Mouse (Mus musculus) CH12.LX (cell line): ENCODE results near the gene Greb1. TPM values are rescaled to one million over a fixed set of nuclear protein-coding genes. Genes with fewer than 3 reads are reported as not detected.

ENCODE experiments used
- DNase-seq: peaks from one replicate; pipeline ENCODE4 v3.0.0-alpha.2; 2013; ENCODE audit errors: extremely low read depth
- H3K27ac ChIP-seq: 2 replicates; pipeline ENCODE4 v1.5.1; 2012; ENCODE audit warnings: low read depth, mild to moderate bottlenecking, control low read depth, moderate library complexity; ENCODE audit not compliant: insufficient read depth
- H3K27me3 ChIP-seq: replicated peaks from 2 replicates; pipeline ENCODE3; 2012; ENCODE audit warnings: inconsistent platforms
- H3K36me3 ChIP-seq, 2 experiments: replicated peaks in 1 of 2; 2 replicates each; pipeline versions ENCODE3 to v1.6.1; 2012; ENCODE audit warnings: inconsistent platforms in 1 of 2, low read length in 1 of 2, mild to moderate bottlenecking in 1 of 2, mixed read lengths in 1 of 2, moderate library complexity in 1 of 2; ENCODE audit not compliant: control insufficient read depth in 1 of 2, insufficient read depth in 1 of 2
- H3K4me1 ChIP-seq, 2 experiments: 2 replicates each; pipeline ENCODE4 v1.6.1; 2012; ENCODE audit warnings: inconsistent platforms in 1 of 2, moderate library complexity in 1 of 2; ENCODE audit not compliant: insufficient read depth in 2 of 2, control insufficient read depth in 1 of 2
- H3K4me2 ChIP-seq: 2 replicates; pipeline ENCODE4 v1.6.1; 2012; ENCODE audit warnings: low read depth, mild to moderate bottlenecking, control low read depth; ENCODE audit not compliant: poor library complexity, insufficient read depth, severe bottlenecking
- H3K4me3 ChIP-seq, 3 experiments: fragments of 150-350 bp in 1 of 3; sonication (generic) in 1 of 3; replicated peaks in 1 of 3; 2 replicates each; pipeline versions ENCODE3 to v1.5.1; 2011 to 2012; ENCODE audit warnings: low read depth in 2 of 3, low read length in 2 of 3, mild to moderate bottlenecking in 2 of 3, moderate library complexity in 2 of 3, control low read depth in 1 of 3, improper control_type of control experiment in 1 of 3, inconsistent platforms in 1 of 3, mixed read lengths in 1 of 3; ENCODE audit not compliant: poor library complexity in 1 of 3
- H3K79me2 ChIP-seq: replicated peaks from 2 replicates; pipeline ENCODE4 v1.6.1; 2012; ENCODE audit warnings: mild to moderate bottlenecking, moderate library complexity; ENCODE audit not compliant: control insufficient read depth, poor library complexity, insufficient read depth, severe bottlenecking; ENCODE audit errors: extremely low read depth
- H3K9ac ChIP-seq: 2 replicates; pipeline ENCODE4 v1.6.1; 2012; ENCODE audit warnings: low read depth, mild to moderate bottlenecking, control low read depth, moderate library complexity; ENCODE audit not compliant: insufficient read depth
- H3K9me3 ChIP-seq: replicated peaks from 2 replicates; pipeline ENCODE3; 2012; ENCODE audit warnings: low read length, inconsistent platforms, mixed read lengths
- CHD2 ChIP-seq: IDR thresholded peaks from 2 replicates; pipeline ENCODE4 v1.6.1; 2011; ENCODE audit warnings: low read length, improper control_type of control experiment
- CTCF ChIP-seq, 2 experiments: IDR thresholded peaks in 1 of 2; conservative IDR thresholded peaks in 1 of 2; 2 replicates each; pipeline ENCODE4 v1.5.1; 2011 to 2012; ENCODE audit warnings: low read depth in 2 of 2, low read length in 2 of 2, improper control_type of control experiment in 1 of 2, inconsistent platforms in 1 of 2, mild to moderate bottlenecking in 1 of 2, moderate library complexity in 1 of 2
- E2F4 ChIP-seq: IDR thresholded peaks from 2 replicates; pipeline ENCODE4 v1.6.1; 2011; ENCODE audit warnings: low read depth, low read length, improper control_type of control experiment; ENCODE audit not compliant: insufficient replicate concordance
- ELF1 ChIP-seq: IDR thresholded peaks from 2 replicates; pipeline ENCODE4 v1.6.1; 2014; ENCODE audit warnings: low read depth, mild to moderate bottlenecking, inconsistent platforms, low read length, improper control_type of control experiment
- EP300 ChIP-seq: IDR thresholded peaks from 2 replicates; pipeline ENCODE4 v1.6.1; 2011; ENCODE audit warnings: low read length, improper control_type of control experiment
- JUN ChIP-seq: IDR thresholded peaks from 2 replicates; pipeline ENCODE4 v1.6.1; 2011; ENCODE audit warnings: low read depth, mild to moderate bottlenecking, low read length, improper control_type of control experiment, moderate library complexity; ENCODE audit not compliant: insufficient read depth
- MAFK ChIP-seq: IDR thresholded peaks from 2 replicates; pipeline ENCODE4 v1.6.1; 2011; ENCODE audit warnings: low read length, improper control_type of control experiment; ENCODE audit not compliant: insufficient replicate concordance
- MXI1 ChIP-seq: IDR thresholded peaks from 2 replicates; pipeline ENCODE4 v1.6.1; 2011; ENCODE audit warnings: mild to moderate bottlenecking, low read depth, low read length, improper control_type of control experiment
- NELFE ChIP-seq: IDR thresholded peaks from 2 replicates; pipeline ENCODE4 v1.6.1; 2011; ENCODE audit warnings: low read depth, low read length, improper control_type of control experiment
- NRF1 ChIP-seq: IDR thresholded peaks from 2 replicates; pipeline ENCODE4 v1.6.1; 2014; ENCODE audit warnings: low read depth, mild to moderate bottlenecking, inconsistent platforms, low read length, improper control_type of control experiment, moderate library complexity
- RAD21 ChIP-seq: IDR thresholded peaks from 2 replicates; pipeline ENCODE4 v1.6.1; 2011; ENCODE audit warnings: low read depth, mild to moderate bottlenecking, low read length, improper control_type of control experiment, moderate library complexity
- SIN3A ChIP-seq: IDR thresholded peaks from 2 replicates; pipeline ENCODE4 v1.6.1; 2012; ENCODE audit warnings: low read length, improper control_type of control experiment, inconsistent platforms
- SMC3 ChIP-seq: IDR thresholded peaks from 2 replicates; pipeline ENCODE4 v1.6.1; 2011; ENCODE audit warnings: low read depth, low read length, improper control_type of control experiment
- UBTF ChIP-seq: IDR thresholded peaks from 2 replicates; pipeline ENCODE4 v1.6.1; 2012; ENCODE audit warnings: low read depth, mild to moderate bottlenecking, inconsistent platforms, low read length, improper control_type of control experiment, moderate library complexity
- USF1 ChIP-seq: IDR thresholded peaks from 2 replicates; pipeline ENCODE4 v1.6.1; 2014; ENCODE audit warnings: low read depth, mild to moderate bottlenecking, inconsistent platforms, low read length, improper control_type of control experiment
- ZC3H11A ChIP-seq: IDR thresholded peaks from 2 replicates; pipeline ENCODE4 v1.6.1; 2012; ENCODE audit warnings: low read depth, mild to moderate bottlenecking, inconsistent platforms, low read length, improper control_type of control experiment
- ZMIZ1 ChIP-seq: IDR thresholded peaks from 2 replicates; pipeline ENCODE4 v1.6.1; 2012; ENCODE audit warnings: low read depth, mild to moderate bottlenecking, inconsistent platforms, low read length, improper control_type of control experiment
- dilution Hi-C: fragments of 300-500 bp; cut with MboI; formaldehyde crosslinking; loops from 2 replicates; pipeline ENCODE4 v1.14.3; 2020; ENCODE audit warnings: low sequenced_read_pairs; ENCODE audit not compliant: extremely low pct_unique_long_range_greater_than_20kb, extremely low pct_ligation_motif_present
- in situ Hi-C: fragments of 300-500 bp; cut with MboI; formaldehyde crosslinking; loops from 3 replicates; pipeline ENCODE4 v1.14.3; 2019; ENCODE audit warnings: low sequenced_read_pairs, low pct_ligation_motif_present, low pct_unique_long_range_greater_than_20kb, mixed read lengths
- polyA plus RNA-seq: library from polyadenylated mRNA; unstranded; fragments of >175 nt; gene quantifications from 2 replicates; pipeline ENCODE4 v1.2.1, GENCODE M21; 2012; ENCODE audit warnings: low read depth; ENCODE audit not compliant: insufficient read length
- total RNA-seq, 2 experiments: library from RNA; depleted of rRNA; stranded (reverse); fragments of 300-350 nt in 1 of 2; fragments of >200 nt in 1 of 2; gene quantifications; 2 replicates each; pipeline ENCODE4 v1.2.3; 2012 to 2014

Greb1 gene
- total and polyA plus RNA-seq, 3 experiments = not detected

DNA sequence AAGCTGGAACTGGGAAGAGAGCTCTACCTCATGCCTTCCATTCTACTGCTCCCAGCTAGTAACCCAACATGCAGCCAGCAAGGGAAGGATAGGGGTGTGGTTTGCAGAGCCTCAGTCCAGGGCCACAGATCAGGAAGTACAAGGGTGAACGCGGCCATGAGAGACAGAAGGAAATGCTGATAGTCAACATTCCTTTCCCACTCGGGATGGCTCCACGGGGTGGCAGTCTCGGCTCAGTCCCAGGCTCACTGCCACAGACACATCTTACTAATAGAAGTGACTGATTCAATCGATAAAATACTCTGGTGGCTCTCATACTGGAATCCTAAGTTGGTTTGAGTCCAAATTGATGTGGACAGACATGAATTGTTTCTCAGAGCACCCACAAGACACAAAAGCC is 27.8 kb upstream of the Greb1 start:
- DNase-seq = no peak
- H3K36me3 ChIP-seq = peaks cover 12 to 36% of the 10 kb centered on the region in 2 experiments
- no peaks in the 10 kb centered on the region for H3K79me2 ChIP-seq
- H3K9me3 ChIP-seq = no peaks in the 10 kb centered on the region
- peaks cover 0 to 21% of the 10 kb centered on the region in 2 experiments; a peak in 3 of 4 replicates for H3K4me1 ChIP-seq
- no peak overlapping the region for H3K9ac ChIP-seq
- no peak overlapping the region for H3K27ac ChIP-seq
- dilution Hi-C loops (no loop called here), in situ Hi-C loops (no loop called here)
- no peak overlapping the region for H3K4me3 ChIP-seq
- no peaks in the 10 kb centered on the region for H3K27me3 ChIP-seq
- TF ChIP-seq JUN (no peak), CTCF (conservative IDR thresholded peaks at IDR 0.05 in 1 of 2, IDR thresholded peaks at IDR 0.05 in 1 of 2; ENCODE audit: low read depth in 2 of 2, low read length in 2 of 2) (peak in 1 of 2 experiments; percentile 54; a peak in 2 of 4 replicates), ELF1 (peak; percentile 38; the same call in 1 of the 2 replicates), SIN3A (no peak), ZC3H11A (no peak), RAD21 (peak; percentile 57), USF1 (no peak), SMC3 (peak; percentile 53)
- no peak overlapping the region for H3K4me2 ChIP-seq

DNA sequence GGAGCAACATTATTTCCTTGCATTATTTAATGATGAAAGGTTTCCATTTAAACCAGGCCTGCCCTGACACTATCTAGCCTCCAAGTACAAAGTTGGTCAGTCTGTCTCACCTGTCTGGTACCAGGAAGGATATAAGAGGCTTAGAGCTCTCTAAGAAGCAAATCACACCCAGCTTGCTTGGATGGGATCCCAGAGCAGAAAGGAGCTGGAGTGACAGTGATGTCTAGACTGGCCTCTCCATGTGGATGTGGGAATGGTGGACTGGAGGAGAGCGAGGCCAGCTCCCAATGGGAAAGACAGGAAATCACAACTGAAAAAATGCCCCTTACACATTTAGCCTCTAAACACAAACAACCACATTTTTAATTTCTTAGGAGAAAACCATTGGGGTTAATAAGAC is 23.0 kb upstream of the Greb1 start:
- no peak overlapping the region for H3K9ac ChIP-seq
- H3K4me2 ChIP-seq = no peak overlapping the region
- H3K27me3 ChIP-seq = no peaks in the 10 kb centered on the region
- H3K79me2 ChIP-seq = no peaks in the 10 kb centered on the region
- peaks cover 27 to 81% of the 10 kb centered on the region in 2 experiments for H3K36me3 ChIP-seq
- in situ Hi-C loops (loop anchor here (25.0 kb wide), 1 partner anchor 439 kb away; the partner anchor contains the start of gene Pdia6), dilution Hi-C loops (no loop called here)
- TF ChIP-seq CHD2 = no peak
- no peak for TF ChIP-seq MAFK
- TF ChIP-seq CTCF (conservative IDR thresholded peaks at IDR 0.05 in 1 of 2, IDR thresholded peaks at IDR 0.05 in 1 of 2; ENCODE audit: low read depth in 2 of 2, low read length in 2 of 2) = no peak
- TF ChIP-seq ZC3H11A = no peak
- TF ChIP-seq NELFE = no peak
- no peak for TF ChIP-seq UBTF
- TF ChIP-seq MXI1 = no peak
- no peak for TF ChIP-seq ZMIZ1
- no peak for TF ChIP-seq SIN3A
- no peak for TF ChIP-seq ELF1
- TF ChIP-seq E2F4 = no peak
- no peak for TF ChIP-seq RAD21
- no peak for TF ChIP-seq NRF1
- no peak for TF ChIP-seq EP300
- DNase-seq = no peak
- no peak overlapping the region for H3K4me3 ChIP-seq
- no peaks in the 10 kb centered on the region for H3K9me3 ChIP-seq
- H3K27ac ChIP-seq = no peak overlapping the region
- peaks cover 0 to 30% of the 10 kb centered on the region in 2 experiments; a peak in 3 of 4 replicates for H3K4me1 ChIP-seq
